Comparison of ENCODE assay signal across 20 mouse cellular contexts in genomic region chr11:17549148-17549547, GRCm38 (mm10).
DNase-seq lines count a peak whose midpoint lies in the region; ATAC-seq lines count a peak whose summit lies in the region.
"Had no signal": no experiment of that assay in that cellular context is flagged by ENCODE, and none has a peak within 500 bp of the region (broad histone marks: within the 10 kb centered on the region; RNA-seq: fewer than 3 reads in every experiment).

No protein-coding gene starts in this region.

- H3K4me3 ChIP-seq in hindbrain, embryonic 12.5 days: no peak overlapping the region
- H3K4me3 ChIP-seq in hindbrain, embryonic 10.5 days: no peak overlapping the region
- H3K4me3 ChIP-seq in neural tube, embryonic 11.5 days (ENCODE audit: low read depth, low read length): no peak overlapping the region
- H3K4me3 ChIP-seq in neural tube, embryonic 15.5 days (replicated peaks): no peak overlapping the region
- H3K4me3 ChIP-seq: forebrain, embryonic 10.5 days; forebrain, embryonic 13.5 days had no signal

- no peaks in the 10 kb centered on the region for H3K9me3 ChIP-seq in hindbrain, embryonic 12.5 days (replicated peaks)
- no peaks in the 10 kb centered on the region for H3K9me3 ChIP-seq in hindbrain, embryonic 10.5 days
- no peaks in the 10 kb centered on the region for H3K9me3 ChIP-seq in neural tube, embryonic 11.5 days (ENCODE audit: control insufficient read depth, low read length)
- no peaks in the 10 kb centered on the region for H3K9me3 ChIP-seq in neural tube, embryonic 15.5 days (replicated peaks)
- H3K9me3 ChIP-seq: forebrain, embryonic 10.5 days; forebrain, embryonic 13.5 days had no signal

- no peak for DNase-seq in hindbrain, embryonic 10.5 days (ENCODE audit: low spot score)
- no peak for DNase-seq in neural tube, embryonic 11.5 days (ENCODE audit: low spot score)
- no peak for DNase-seq in neural tube, embryonic 10.5 days (ENCODE audit: extremely low spot score, low spot score)
- DNase-seq in cerebellum, postnatal 36 days: no peak
- DNase-seq: adrenal gland, adult 2 months; adrenal gland, postnatal 14 days; B cell, adult 2 months; cerebellum, adult 11-12 months; cerebellum, adult 8-10 months; gastrocnemius, postnatal 14 days had no signal

- no peaks in the 10 kb centered on the region for H3K36me3 ChIP-seq in hindbrain, embryonic 12.5 days
- no peaks in the 10 kb centered on the region for H3K36me3 ChIP-seq in hindbrain, embryonic 10.5 days
- H3K36me3 ChIP-seq in neural tube, embryonic 11.5 days (ENCODE audit: control insufficient read depth, insufficient read depth, low read length): no peaks in the 10 kb centered on the region
- no peaks in the 10 kb centered on the region for H3K36me3 ChIP-seq in neural tube, embryonic 15.5 days
- H3K36me3 ChIP-seq: forebrain, embryonic 10.5 days; G1E had no signal

- no peaks in the 10 kb centered on the region for H3K4me1 ChIP-seq in hindbrain, embryonic 12.5 days
- H3K4me1 ChIP-seq in hindbrain, embryonic 10.5 days (replicated peaks): no peaks in the 10 kb centered on the region
- no peaks in the 10 kb centered on the region for H3K4me1 ChIP-seq in neural tube, embryonic 11.5 days (ENCODE audit: control insufficient read depth, insufficient read depth, low read length)
- peaks cover 6% of the 10 kb centered on the region; the same call in 1 of the 2 replicates for H3K4me1 ChIP-seq in neural tube, embryonic 15.5 days
- H3K4me1 ChIP-seq: forebrain, embryonic 10.5 days; forebrain, embryonic 13.5 days had no signal

- no peaks in the 10 kb centered on the region for H3K27me3 ChIP-seq in hindbrain, embryonic 12.5 days
- no peaks in the 10 kb centered on the region for H3K27me3 ChIP-seq in hindbrain, embryonic 10.5 days (ENCODE audit: insufficient read depth, poor library complexity, severe bottlenecking)
- H3K27me3 ChIP-seq in neural tube, embryonic 11.5 days (ENCODE audit: control insufficient read depth, insufficient read depth, low read length): no peaks in the 10 kb centered on the region
- H3K27me3 ChIP-seq in neural tube, embryonic 15.5 days (replicated peaks): no peaks in the 10 kb centered on the region
- H3K27me3 ChIP-seq: CH12.LX; forebrain, embryonic 13.5 days; Patski had no signal

- H3K9ac ChIP-seq in hindbrain, embryonic 12.5 days: no peak overlapping the region
- H3K9ac ChIP-seq in neural tube, embryonic 11.5 days (ENCODE audit: low read length): no peak overlapping the region
- H3K9ac ChIP-seq in neural tube, embryonic 15.5 days (replicated peaks): no peak overlapping the region
- H3K9ac ChIP-seq: forebrain, embryonic 13.5 days had no signal

- H3K27ac ChIP-seq in hindbrain, embryonic 12.5 days: 0 out of 2 replicates have a peak overlapping the region, but pooled peaks have one; percentile 12
- no peak overlapping the region for H3K27ac ChIP-seq in hindbrain, embryonic 10.5 days
- H3K27ac ChIP-seq in neural tube, embryonic 11.5 days (ENCODE audit: low read depth, low read length): no peak overlapping the region
- peak overlapping the region; percentile 52 for H3K27ac ChIP-seq in neural tube, embryonic 15.5 days (replicated peaks)
- H3K27ac ChIP-seq: forebrain, embryonic 10.5 days; forebrain, embryonic 13.5 days had no signal

- no peak for ATAC-seq in hindbrain, embryonic 12.5 days (ENCODE audit: low FRiP score)
- peak; percentile 45; the same call in 1 of the 2 replicates for ATAC-seq in neural tube, embryonic 11.5 days (ENCODE audit: insufficient read depth, low FRiP score, low TSS enrichment)
- 0 out of 2 replicates have a peak, but pooled peaks have one; percentile 69 for ATAC-seq in neural tube, embryonic 15.5 days (ENCODE audit: low FRiP score)
- ATAC-seq: forebrain, embryonic 13.5 days; forebrain, embryonic 16.5 days; intestine, postnatal 0 days; Patski had no signal

- WGBS in hindbrain, embryonic 12.5 days: 77% methylated on average over 5 of the region's 5 CpGs
- WGBS in hindbrain, embryonic 10.5 days: 89% methylated on average over 5 of the region's 5 CpGs
- 81% methylated on average over 5 of the region's 5 CpGs for WGBS in neural tube, embryonic 11.5 days
- 46% methylated on average over 5 of the region's 5 CpGs for WGBS in neural tube, embryonic 15.5 days

- H3K4me2 ChIP-seq in hindbrain, embryonic 12.5 days (replicated peaks): no peak overlapping the region
- H3K4me2 ChIP-seq in neural tube, embryonic 11.5 days (ENCODE audit: low read depth): no peak overlapping the region
- H3K4me2 ChIP-seq in neural tube, embryonic 15.5 days: no peak overlapping the region
- H3K4me2 ChIP-seq: forebrain, embryonic 13.5 days; heart, embryonic 11.5 days had no signal

Comparison
In these comparisons a context has a peak if more than half of its experiments do, and no peak if none do; other contexts are left out.
1. H3K27ac ChIP-seq: peak in hindbrain, embryonic 12.5 days (single experiment) and neural tube, embryonic 15.5 days (single experiment); none in hindbrain, embryonic 10.5 days (single experiment) and neural tube, embryonic 11.5 days (single experiment).